Mouse (Mus musculus): ENCODE results near the gene Fgfr2. TPM values are rescaled to one million over a fixed set of nuclear protein-coding genes. Genes with fewer than 3 reads are reported as not detected.

Gene Fgfr2
- total and polyA plus RNA-seq, 2 experiments from 2014 or later: 17.1 to 47.6 TPM

DNA sequence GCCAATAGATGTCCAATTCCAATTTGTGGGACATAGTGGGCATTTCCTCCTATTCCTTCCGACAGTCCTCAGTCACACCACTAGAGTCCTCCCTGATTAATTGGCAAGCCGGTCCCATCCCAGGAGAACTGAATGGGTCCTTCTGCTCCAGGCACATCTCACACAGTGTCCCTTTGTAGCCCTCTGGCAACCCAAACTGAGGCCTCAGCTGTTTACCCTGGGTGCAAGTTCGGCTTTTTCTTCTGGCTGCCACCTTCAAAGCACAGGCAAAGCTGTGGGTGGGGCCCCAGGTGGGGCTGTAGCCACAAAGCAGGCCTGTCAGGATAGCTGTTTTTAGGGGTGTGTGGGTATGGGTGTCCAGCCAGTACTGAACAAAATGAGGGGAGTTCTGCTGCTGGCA is 576.0 kb downstream of the Fgfr2 start:
- DNase-seq: no peak
- no peak for ATAC-seq
- no peak for TF ChIP-seq CTCF (IDR thresholded peaks at IDR 0.05; ENCODE audit: low read depth)
- Histone ChIP-seq H3K27me3 (ENCODE audit: insufficient read depth, low read length) (no peaks in the 10 kb centered on the region), H3K27ac (ENCODE audit: low read depth, low read length) (no peak overlapping the region), H3K36me3 (ENCODE audit: insufficient read depth) (no peaks in the 10 kb centered on the region), H3K9ac (no peak overlapping the region), H3K4me3 (ENCODE audit: low read depth, low read length) (no peak overlapping the region), H3K4me1 (ENCODE audit: insufficient read depth) (0 out of 2 replicates have a peak, but pooled peaks cover 3% of the 10 kb centered on the region), H3K9me3 (ENCODE audit: low read length) (no peaks in the 10 kb centered on the region), H3K4me2 (ENCODE audit: low read depth) (no peak overlapping the region)
- 67% methylated on average over 3 of the region's 3 CpGs for WGBS

DNA sequence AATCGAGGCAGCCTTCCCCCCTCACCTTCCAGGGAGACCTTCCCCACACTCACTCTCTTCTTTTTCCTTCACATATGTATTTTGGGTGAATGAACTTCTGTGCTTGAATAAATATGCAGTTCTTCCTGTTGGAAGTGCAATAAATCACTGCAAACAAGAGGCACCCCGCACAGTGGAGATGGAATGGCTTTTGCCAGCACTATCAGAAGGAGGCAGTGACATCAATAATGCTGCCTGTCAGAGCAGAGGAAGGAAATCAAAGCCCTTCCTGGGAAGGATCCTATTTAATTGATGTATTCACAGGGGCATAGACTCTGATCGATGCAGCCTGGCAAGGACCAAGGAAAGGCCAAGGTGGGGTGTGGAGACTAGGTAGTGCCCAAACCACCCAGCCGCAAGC is 580.7 kb downstream of the Fgfr2 start:
- Histone ChIP-seq H3K27ac (ENCODE audit: low read depth, low read length) (no peak overlapping the region), H3K9ac (no peak overlapping the region), H3K27me3 (ENCODE audit: insufficient read depth, low read length) (no peaks in the 10 kb centered on the region), H3K4me3 (ENCODE audit: low read depth, low read length) (no peak overlapping the region), H3K36me3 (ENCODE audit: insufficient read depth) (no peaks in the 10 kb centered on the region), H3K9me3 (ENCODE audit: low read length) (no peaks in the 10 kb centered on the region), H3K4me1 (ENCODE audit: insufficient read depth) (no peaks in the 10 kb centered on the region), H3K4me2 (ENCODE audit: low read depth) (no peak overlapping the region)
- WGBS: 73% methylated on average over 4 of the region's 4 CpGs
- TF ChIP-seq CTCF (IDR thresholded peaks at IDR 0.05; ENCODE audit: low read depth): no peak
- ATAC-seq: no peak
- DNase-seq: no peak

DNA sequence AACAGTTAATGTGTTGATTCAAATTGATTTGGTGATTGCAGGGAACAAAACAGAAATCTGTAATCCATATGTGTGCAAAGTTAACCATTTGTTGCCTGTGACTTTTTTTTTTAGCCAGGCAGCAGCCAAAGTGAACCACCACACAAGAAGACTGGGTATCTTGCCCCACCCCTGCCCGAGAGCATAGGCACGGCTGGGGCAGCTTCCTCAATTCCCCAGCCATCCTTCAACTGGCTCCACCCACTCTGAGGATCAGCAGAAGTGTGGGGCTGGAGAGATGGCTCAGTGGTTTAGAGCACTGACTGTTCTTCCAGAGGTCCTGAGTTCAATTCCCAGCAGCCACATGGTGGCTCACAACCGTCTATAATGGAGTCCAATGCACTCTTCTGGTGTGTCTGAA is 581.6 kb downstream of the Fgfr2 start:
- Histone ChIP-seq H3K9me3 (ENCODE audit: low read length) (no peaks in the 10 kb centered on the region), H3K27ac (ENCODE audit: low read depth, low read length) (no peak overlapping the region)
- 69% methylated on average over 3 of the region's 3 CpGs for WGBS

DNA sequence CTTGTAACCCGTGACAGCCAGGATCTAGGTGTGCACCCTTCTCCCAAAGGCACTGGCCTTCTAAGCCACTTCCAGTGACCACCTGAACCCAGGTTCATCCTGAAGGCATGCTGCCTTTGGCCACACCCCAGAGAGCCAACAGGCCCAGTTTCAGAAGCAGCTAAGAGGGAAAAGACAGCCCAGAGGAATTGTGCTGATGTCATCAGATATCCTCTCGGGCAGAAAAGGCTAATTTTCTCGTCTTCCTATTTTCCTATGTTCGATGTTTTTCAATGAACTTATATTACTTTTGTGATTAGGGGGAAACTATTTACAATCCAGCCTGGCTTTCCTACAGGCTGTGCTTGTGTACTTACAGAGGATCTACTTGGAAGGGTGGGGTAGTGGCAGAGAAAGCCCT is 582.6 kb downstream of the Fgfr2 start:
- H3K27ac ChIP-seq (ENCODE audit: low read depth, low read length): no peak overlapping the region
- WGBS: 85% methylated on average over 4 of the region's 4 CpGs
- H3K36me3 ChIP-seq (ENCODE audit: insufficient read depth): no peaks in the 10 kb centered on the region
- no peak overlapping the region for H3K4me2 ChIP-seq (ENCODE audit: low read depth)
- ATAC-seq (no peak), DNase-seq (no peak)
- H3K4me3 ChIP-seq (ENCODE audit: low read depth, low read length): no peak overlapping the region
- H3K9ac ChIP-seq: no peak overlapping the region
- no peaks in the 10 kb centered on the region for H3K27me3 ChIP-seq (ENCODE audit: insufficient read depth, low read length)
- no peaks in the 10 kb centered on the region for H3K9me3 ChIP-seq (ENCODE audit: low read length)
- H3K4me1 ChIP-seq (ENCODE audit: insufficient read depth): no peaks in the 10 kb centered on the region
- TF ChIP-seq CTCF (IDR thresholded peaks at IDR 0.05; ENCODE audit: low read depth): no peak

More for the DNA sequence above, 581.6 kb downstream of the Fgfr2 start:
- no peak for ATAC-seq
- Histone ChIP-seq H3K4me1 (ENCODE audit: insufficient read depth) (no peaks in the 10 kb centered on the region), H3K9ac (no peak overlapping the region), H3K4me3 (ENCODE audit: low read depth, low read length) (no peak overlapping the region), H3K36me3 (ENCODE audit: insufficient read depth) (no peaks in the 10 kb centered on the region), H3K4me2 (ENCODE audit: low read depth) (no peak overlapping the region), H3K27me3 (ENCODE audit: insufficient read depth, low read length) (no peaks in the 10 kb centered on the region)
- no peak for TF ChIP-seq CTCF (IDR thresholded peaks at IDR 0.05; ENCODE audit: low read depth)
- DNase-seq: no peak

DNA sequence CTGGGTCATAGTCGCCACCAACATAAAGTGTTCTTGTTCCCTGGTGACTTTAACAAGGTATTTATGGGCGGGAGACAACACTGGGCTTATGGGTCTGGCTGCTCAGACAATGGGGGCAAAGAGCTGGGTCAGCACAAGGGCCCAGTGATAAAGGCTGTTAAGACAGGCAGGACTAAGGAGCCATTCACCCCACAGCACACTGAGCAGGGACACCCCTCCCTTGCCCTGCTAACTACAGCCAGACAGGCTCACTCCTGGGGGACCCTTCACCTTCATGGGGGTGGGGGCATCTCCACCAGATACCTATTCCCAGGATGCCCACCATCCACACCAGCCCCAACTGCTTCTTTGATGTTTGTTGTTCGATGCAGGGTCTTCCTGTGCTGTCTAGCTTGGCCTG is 593.9 kb downstream of the Fgfr2 start:
- Histone ChIP-seq H3K9me3 (ENCODE audit: low read length) (no peaks in the 10 kb centered on the region), H3K4me2 (ENCODE audit: low read depth) (no peak overlapping the region), H3K27ac (ENCODE audit: low read depth, low read length) (no peak overlapping the region), H3K4me3 (ENCODE audit: low read depth, low read length) (no peak overlapping the region), H3K4me1 (ENCODE audit: insufficient read depth) (no peaks in the 10 kb centered on the region), H3K27me3 (ENCODE audit: insufficient read depth, low read length) (no peaks in the 10 kb centered on the region), H3K9ac (no peak overlapping the region), H3K36me3 (ENCODE audit: insufficient read depth) (no peaks in the 10 kb centered on the region)
- no peak for TF ChIP-seq CTCF (IDR thresholded peaks at IDR 0.05; ENCODE audit: low read depth)
- WGBS: 67% methylated on average over 3 of the region's 3 CpGs
- ATAC-seq (no peak), DNase-seq (no peak)

DNA sequence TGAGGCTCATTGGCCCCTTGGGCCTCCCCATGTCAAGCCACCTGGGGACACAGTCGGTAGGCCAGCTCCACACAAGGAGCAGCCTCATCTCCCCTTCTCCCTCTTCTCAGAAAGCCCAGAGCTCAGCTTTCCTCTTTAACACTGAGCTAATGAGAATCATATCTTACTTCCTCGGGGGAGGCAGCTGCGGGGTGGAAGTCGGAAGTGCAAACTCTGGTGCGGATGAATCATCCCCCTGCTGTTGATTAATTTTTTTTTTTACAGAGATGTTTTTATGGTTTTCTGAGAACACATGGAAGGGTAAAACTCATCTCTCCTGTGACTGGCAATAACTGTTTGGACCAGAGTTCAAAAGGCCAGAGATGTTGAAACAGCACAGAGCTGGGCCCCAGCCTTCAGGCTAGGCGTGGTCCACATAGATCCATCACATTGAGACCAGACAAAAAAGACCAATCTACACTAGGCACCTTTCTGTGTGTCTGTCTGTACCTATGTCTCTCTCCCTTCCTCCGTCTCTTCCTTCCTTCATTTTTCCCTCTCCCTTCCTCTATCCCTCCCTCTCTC is 609.6 kb downstream of the Fgfr2 start:
- no peak for ATAC-seq
- H3K4me2 ChIP-seq (ENCODE audit: low read depth): no peak overlapping the region
- WGBS: 89% methylated on average over 7 of the region's 7 CpGs
- no peak overlapping the region for H3K9ac ChIP-seq
- no peaks in the 10 kb centered on the region for H3K27me3 ChIP-seq (ENCODE audit: insufficient read depth, low read length)
- no peak overlapping the region for H3K27ac ChIP-seq (ENCODE audit: low read depth, low read length)
- no peaks in the 10 kb centered on the region for H3K4me1 ChIP-seq (ENCODE audit: insufficient read depth)
- H3K4me3 ChIP-seq (ENCODE audit: low read depth, low read length): no peak overlapping the region
- DNase-seq: no peak
- no peak for TF ChIP-seq CTCF (IDR thresholded peaks at IDR 0.05; ENCODE audit: low read depth)
- H3K36me3 ChIP-seq (ENCODE audit: insufficient read depth): no peaks in the 10 kb centered on the region
- H3K9me3 ChIP-seq (ENCODE audit: low read length): no peaks in the 10 kb centered on the region

DNA sequence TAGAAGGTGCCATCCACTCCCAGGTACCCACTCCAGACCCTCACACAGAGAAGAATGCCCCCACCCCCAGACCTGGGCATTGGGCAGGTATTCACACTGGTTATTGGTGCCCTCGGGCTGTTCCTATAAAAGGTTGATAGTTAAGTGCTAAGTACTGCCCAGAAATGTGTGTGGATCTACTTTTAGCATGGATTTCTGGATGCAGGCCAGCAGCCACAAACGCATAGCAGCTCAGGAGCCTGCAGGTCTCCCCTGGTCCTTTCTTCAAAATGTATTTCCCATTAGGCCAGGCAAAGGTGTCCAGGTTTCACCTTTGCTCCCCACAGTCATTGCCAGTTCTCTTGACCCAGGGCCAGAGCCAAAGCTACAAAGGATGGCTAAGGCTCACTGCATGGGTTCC is 614.0 kb downstream of the Fgfr2 start:
- Histone ChIP-seq H3K4me3 (ENCODE audit: low read depth, low read length) (no peak overlapping the region), H3K9me3 (ENCODE audit: low read length) (no peaks in the 10 kb centered on the region), H3K27ac (ENCODE audit: low read depth, low read length) (no peak overlapping the region), H3K27me3 (ENCODE audit: insufficient read depth, low read length) (no peaks in the 10 kb centered on the region), H3K36me3 (ENCODE audit: insufficient read depth) (no peaks in the 10 kb centered on the region), H3K9ac (no peak overlapping the region), H3K4me1 (ENCODE audit: insufficient read depth) (no peaks in the 10 kb centered on the region), H3K4me2 (ENCODE audit: low read depth) (no peak overlapping the region)
- TF ChIP-seq CTCF (IDR thresholded peaks at IDR 0.05; ENCODE audit: low read depth): no peak
- DNase-seq: no peak
- 59% methylated on average over 2 of the region's 2 CpGs for WGBS
- ATAC-seq: no peak

Data from forebrain, postnatal 0 days (tissue).